Mouse (Mus musculus) urinary bladder, adult 18-20 months (tissue): Measurements from ENCODE around the gene Pim1.
"Not testable (repeated sequence)": the region's sequence is repeated elsewhere in the genome, so short reads cannot be mapped to it uniquely, and the experiment has no call there.

Experiments used
- DNase-seq, 2 experiments: peaks; one replicate each; pipeline ENCODE4 v3.0.0; 2022; ENCODE audit warnings: low spot score in 2 of 2, mixed read lengths in 2 of 2

The Pim1 gene

DNA sequence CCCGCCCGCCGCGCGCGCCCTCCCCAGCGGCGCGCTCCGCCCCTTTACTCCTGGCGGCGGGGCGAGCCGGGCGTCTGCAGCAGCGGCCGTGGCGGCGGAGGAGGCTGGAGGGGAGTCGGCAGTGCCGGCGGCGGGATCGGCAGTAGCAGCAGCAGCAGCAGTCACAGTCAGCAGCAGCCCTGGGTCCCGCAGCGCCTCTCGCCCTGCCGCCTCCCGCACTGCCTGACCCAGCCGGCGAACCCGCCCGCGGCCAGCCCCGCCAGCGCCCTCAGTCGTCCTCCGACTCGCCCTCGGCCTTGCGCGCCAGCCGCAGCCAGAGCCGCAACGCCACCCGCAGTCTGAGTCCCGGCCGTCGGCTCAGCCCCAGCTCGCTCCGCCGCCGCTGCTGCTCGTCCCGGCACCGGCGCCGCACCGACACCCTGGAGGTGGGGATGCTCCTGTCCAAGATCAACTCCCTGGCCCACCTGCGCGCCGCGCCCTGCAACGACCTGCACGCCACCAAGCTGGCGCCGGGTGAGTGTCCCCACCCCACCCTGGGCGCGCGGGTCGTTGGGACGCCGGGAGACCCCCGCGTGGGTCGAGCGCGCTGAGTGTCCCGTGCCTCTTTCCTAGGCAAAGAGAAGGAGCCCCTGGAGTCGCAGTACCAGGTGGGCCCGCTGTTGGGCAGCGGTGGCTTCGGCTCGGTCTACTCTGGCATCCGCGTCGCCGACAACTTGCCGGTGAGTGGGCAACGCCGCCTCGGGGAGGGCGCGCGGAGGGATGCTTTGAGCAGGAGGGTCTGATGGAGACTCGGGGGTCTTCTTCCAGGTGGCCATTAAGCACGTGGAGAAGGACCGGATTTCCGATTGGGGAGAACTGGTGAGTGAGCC is at the start of gene Pim1:
Gene Pim1 (plus strand): TSS at position 41 of the 869 bp plus-strand sequence.
- peak; percentile 54 to 74 for DNase-seq

DNA sequence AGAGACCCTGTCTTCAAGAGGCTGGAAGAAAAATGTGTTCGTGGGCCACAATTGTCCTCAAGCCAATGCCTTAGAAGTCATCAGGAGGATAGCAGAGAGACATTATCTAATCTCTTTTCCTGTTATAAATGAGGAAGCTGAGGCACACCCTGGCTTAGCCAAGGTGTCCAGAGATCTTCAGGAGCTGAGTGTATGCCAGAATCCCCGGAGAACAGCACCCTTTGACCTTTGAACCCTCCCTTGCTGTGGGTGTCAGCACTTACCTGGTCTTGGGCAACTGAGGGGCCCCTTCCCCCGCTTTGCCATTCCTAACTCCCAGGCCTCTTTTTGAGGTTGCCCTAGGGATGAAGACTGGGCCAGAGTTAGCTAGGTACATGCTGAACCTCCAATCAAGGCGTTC is 49.0 kb upstream of the Pim1 start:
- DNase-seq = no peak

DNA sequence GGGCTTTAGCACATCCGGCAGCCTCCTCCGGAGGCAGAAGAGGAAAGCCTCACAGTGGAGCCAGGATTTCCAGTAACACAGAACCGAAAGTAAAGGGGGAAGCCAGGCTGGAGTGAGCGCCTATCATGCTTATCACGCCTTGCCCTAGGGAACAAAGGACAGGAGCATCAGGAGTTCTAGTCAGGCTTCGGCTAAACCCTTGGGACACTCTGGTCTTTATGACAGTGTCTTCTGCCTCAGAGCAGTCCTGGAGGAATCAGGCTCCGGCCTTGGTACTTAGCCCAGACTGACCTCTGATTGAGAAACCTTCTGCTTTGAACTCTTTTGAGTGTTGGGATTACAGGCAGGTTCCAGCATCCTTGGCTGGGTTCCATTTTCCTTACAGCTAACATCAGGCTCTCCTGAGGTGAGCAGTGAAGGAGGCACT is 48.4 kb upstream of the Pim1 start:
- no peak for DNase-seq

DNA sequence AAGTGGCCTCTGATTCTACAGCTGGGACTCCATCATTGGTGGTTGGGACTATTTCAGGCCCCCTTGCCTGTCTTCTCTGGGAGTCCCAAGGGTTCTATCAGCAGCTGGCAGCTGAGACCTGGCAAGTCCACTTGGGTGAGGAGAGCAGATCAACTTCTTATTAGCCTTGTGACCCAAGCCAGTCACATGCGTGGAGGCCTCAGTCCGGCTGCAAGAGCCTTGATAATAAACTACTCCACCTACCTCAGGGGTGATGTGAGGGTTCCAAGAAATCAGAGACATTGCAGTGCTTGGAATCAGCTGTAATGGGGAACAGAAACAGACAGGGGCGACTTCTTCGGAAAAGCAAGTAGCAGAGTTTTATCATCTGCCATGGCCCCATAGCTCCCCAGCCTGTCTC is 46.8 kb upstream of the Pim1 start:
- no peak for DNase-seq

DNA sequence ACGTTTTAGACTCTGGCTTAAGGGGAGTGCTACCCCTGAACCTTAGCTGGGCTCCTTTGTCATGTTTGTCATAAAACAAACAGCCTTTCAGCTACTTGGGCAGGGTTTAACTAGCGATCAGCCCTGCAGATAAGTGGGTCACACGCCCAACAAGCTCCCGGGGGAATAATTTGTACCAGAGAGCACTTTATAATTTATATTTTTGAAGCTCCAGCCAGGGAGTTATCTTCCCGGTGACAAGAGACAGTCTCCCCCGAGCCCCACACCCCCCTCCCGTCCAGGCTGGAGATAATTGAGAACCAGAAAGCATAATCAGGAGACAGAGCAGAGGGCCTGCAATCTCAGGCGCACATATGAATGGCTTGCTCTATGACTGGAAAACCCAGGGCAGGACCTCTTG is 45.5 kb upstream of the Pim1 start:
- DNase-seq = no peak

DNA sequence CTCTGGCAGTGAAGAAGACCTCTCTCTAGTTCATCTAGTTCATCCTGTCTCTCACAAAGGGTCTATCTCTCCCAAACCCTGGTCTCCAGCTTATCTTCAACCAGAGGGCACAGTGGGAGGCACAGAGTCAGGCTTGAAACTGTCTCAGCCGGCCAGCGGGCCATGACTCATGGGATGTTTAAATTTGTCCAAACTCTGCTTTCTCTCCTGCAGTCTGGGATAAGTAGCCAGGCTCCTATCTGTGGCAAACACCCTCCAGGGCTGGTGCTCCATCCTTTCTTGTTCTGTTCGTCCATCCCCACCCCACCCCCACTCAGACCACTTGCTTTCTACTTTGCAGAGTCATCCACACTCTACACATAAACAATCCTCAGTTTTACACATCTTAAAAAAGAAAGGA is 43.2 kb upstream of the Pim1 start:
- no peak for DNase-seq

DNA sequence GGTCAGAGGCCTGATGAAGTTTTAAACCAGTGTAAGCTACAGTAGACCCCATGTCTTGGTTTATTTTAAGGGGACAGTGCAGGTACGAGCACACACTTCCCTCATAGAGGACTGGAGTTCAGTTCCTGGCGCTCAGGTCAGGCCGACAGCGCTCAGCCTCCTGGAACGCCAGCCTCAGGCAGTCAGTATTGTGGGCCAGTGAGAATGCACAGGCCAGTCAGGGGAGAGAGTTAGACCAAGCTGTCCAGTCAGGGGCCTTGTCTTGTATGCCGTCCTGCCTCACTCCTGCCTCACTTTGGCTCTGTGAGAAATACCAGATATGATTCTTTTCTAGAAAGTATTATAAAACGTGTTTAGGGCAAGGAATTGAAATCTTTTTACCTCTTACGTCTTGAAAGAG is 42.5 kb upstream of the Pim1 start:
- DNase-seq = no peak

DNA sequence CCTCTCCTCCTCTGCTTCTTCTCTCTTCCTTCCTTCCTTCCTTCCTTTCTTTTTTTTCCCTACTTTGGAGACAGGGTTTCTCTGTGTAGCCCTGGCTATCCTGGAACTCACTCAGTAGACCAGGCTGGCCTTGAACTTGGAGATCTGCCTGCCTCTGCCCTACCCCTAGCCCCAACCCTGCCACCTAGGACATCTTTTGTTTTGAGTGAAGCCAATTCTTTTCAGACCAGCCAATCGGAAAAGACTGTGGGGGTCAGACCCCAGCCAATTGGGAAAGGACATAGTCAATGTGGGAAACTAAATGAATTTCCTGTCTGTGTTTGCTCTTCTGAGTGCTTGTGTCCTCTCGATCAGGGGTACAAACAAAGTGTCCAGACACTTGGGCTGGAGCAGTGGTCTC is 42.0 kb upstream of the Pim1 start:
- no peak for DNase-seq

DNA sequence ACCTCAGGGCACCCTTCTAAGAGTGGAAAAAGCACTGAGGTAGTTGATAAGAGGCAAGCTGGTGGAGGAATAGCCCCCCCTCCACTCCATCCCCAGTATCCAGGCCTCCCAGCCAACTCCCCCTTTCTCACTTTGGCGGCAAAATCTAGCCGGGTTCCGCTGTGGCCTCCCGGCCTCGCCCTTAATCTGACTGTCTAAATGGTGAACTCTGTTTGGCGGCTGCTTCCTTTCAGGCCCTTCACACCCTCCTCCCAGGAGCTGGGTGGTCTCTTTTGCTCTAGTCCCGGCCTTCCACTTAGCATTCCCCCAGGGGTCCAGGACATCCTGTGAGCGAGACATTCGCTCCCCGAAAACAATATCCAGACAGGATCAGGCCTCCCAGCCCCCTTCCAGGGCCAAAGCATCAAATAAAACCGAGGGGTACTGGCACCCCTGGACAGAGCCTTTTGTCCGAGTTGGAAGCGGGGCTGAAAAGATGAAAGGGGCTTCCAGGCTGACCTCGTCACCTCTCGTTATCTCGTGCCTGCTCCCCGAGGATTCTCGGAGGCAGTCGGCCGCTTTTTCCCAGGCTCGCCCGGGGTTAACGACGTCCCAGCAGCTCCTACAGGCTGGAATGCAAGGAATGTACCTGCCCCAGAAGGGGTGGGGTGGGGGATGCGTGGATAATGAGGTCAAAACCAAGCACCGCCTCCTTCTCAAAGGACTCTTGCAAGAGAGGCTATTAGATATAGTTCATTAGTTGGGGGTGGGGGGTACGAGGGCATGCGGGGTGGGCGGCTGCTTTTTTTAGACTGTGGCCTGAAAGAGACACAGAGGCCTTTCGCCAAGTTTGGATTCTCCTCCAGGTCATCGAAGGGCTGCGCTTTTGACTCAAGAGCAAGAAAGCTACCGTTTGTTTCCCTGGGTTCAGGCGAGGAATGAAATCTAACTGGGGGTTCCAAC is 39.4 kb upstream of the Pim1 start:
- no peak for DNase-seq

DNA sequence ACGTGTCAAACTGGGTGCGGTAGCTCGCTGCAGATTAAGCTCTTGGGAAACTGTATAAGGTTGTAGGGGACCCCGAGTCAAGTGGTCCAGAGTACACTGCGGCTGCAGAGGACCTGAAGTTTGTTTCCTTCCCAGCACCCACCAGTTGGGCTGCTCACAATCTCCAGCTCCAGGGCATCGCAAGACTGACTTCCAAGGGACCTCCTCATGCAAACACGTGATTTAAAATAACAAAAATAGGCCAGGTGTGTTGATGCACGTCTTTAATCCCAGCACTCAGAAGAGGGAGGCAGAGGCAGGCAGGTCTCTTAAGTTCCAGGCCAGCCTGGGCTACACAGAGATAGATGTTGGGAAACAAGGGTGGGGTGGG is 38.7 kb upstream of the Pim1 start:
- DNase-seq = no peak

DNA sequence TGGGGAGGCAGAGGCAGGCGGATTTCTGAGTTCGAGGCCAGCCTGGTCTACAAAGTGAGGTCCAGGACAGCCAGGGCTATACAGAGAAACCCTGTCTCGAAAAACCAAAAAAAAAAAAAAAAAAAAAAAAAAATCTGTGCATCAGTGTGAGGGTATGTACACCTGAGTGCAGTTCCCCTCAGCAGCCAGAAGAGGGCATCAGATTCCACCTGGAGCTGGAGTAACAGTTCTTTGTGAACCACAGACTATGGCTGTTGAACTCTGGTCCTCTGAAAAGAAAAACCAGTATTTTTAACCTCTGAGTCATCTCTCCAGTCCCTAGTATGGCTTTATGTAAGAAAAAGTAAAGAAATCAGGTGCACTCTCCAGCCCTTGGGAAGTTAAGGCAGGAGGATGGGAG is 36.4 kb upstream of the Pim1 start:
- not testable (repeated sequence) for DNase-seq

DNA sequence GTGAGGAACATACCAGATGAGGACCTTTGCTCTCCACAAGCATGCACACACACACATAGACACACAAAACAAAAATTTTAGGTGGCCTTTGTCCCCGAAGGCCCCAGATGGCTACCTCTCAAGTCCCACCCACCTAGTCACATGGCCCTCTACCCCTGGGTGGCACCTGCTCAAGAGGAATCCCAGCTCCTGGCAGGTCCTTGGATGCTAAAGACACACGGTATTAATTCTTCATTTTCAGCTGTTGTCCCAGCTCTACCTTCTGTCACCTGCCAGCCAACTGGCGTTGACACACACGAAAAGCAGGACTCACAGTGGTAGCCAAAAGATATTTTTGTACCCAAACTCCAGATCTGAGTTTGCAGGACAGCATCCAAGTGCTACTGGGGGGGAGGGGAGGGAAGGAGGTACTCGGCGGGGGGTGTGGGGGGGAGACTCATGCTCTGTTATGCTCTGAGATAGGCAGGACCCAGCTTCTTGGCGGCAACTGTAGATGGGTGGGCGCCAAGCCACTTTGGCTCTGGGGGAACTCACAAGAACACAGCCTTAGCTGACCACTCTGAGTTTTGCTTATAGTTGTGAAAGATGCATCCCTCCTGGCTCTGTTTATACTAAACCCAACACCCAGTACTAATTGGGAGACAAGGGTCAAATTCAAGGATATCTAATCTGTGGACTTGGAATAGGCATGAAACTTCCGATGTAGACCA is 35.0 kb upstream of the Pim1 start:
- no peak for DNase-seq

DNA sequence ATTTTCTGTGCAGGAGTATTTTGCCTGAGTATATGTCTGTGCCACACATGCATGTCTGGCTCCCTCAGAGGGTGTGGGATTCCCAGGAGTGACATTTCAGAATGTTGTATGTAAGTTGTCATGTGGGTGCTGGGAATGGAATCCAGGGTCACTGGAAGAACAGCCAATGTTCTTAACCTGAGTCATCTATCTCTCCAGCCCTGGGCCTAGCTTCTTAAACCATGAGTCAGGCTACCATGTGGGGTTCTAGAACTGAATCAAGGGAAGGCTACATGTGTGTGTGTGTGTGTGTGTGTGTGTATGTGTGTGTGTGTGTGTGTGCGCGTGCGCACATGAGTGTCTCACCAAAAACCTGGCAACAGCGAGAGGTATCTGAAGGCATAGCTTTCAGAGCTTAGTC is 34.1 kb upstream of the Pim1 start:
- DNase-seq = no peak

DNA sequence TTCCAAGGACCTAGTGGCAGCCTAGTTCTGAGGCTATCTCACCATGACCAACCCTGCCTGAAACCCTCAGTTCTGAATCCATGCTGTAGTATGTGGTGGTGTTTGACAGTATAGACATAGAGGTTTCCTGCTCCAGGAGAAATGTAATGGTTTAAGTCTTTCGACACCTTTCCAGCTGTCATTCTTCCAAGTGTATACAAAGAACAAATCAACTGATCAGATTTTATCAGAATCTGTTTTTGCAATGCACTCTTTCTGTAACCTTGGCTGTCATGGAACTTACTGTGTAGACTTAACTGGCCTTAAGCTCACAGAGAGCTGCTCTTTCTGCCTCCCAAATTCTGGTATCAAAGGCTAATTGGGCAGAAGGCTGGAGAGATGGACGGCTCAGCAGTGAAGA is 33.6 kb upstream of the Pim1 start:
- no peak for DNase-seq

DNA sequence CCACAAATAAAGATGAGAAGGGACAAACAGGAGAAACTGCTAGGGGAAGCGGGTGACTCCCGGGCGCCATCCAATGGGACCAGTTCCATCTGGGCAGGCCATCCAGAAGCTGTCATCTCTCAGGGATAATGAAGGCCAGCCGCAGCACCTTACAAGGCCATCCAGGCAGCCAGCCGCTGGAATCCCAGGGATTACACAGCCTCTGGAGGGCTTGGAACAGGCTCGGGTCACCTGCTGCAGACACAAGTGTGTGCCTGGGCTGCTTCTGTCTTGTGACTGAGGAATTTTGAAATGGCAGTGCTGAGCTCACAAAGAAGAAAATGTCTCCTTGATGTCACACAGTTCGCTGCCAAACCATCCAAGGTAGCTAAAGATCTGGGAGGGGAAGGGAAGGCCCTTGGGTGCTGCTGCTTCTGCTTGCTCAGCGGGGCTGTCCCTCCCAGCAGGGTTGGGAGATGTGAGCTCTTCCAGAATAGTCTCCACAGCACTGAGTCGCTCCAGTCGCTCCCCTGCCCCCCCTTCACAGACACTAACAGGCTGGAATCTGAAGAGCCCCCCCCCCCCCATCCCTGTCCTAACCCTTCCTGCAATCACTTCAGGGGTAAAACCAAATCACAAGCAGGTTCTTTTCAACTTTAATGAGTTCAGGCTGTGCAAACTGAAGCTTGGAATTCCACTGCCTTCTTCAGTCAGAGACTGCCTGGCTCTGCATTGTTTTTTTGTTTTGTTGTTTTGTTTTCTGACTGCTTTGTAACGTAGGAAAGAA is 32.6 kb upstream of the Pim1 start:
- no peak for DNase-seq

DNA sequence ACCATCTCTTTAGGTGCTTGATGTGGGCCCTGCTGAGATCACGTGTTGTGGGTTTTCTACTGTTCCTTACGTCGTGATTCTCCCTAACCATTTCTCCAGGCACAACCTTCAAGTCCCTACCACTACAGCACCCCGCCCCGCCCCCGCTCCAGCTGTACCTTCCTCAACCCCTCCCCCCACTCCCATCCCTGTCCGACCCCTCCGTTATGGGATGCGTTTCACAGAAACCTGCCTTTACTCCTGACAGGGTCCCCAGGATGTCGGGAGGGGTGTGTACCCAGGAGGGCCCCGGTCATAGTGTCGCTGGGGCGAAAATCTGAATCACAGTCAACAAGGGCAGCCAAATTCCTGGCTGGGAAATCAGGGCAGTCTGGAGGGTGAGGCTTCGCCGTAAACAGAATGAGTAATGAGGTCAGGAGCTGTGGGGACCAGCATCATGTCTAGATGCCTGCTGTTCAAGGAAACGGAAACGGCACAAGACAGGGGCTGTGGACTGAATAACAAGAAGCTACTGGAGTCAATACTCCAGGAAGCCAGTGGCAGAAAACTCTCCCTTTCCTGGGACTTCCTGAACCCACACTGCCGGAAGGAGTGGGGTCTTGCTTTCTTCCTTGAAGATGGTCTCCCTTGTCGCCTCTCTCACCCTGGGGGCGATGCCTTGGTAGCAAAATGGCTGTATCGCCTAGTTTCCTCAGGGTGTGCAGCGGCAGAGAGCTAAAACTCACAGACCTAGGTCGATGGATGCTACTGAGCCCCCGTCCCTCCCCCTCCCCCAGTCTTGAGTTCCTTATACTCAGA is 31.0 kb upstream of the Pim1 start:
- DNase-seq = peak in 1 of 2 experiments; percentile 79

DNA sequence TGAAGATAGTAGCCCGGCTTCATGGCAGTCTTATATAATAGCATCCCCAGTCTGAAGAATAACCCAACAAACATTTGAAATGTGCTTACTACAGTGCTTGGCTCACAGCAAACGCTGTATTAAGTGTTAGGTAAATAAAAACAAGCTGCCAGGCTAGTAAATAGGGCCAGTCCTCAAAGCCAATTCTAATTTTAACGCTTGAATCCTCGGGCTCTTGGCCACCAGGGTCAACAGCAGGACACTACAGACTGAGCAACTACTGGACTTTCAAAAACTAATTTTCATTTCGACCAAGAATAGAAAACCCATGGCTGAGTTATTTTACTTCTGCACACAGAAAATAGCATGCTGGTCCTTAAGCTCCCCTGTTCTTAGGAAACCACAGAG is 30.4 kb upstream of the Pim1 start:
- DNase-seq = no peak

DNA sequence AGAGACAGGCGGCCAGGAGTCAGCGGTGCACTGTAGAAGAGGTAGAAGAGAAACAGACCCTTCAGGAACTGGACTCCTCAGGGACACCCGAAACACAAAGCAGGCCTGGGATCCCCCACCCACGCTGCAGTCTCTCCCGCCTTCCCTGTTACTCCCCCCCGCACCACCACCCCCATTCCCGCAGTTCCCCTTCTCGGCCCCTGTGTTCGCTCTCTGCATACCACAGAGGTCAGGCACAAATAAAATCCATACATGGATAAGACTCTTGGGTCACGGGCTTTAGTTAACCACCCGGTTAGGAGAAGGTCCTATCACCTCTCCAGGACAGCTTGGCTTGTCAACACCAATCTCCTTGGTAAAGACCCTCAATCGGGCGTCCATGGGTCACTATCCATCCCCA is 26.9 kb upstream of the Pim1 start:
- DNase-seq = no peak

DNA sequence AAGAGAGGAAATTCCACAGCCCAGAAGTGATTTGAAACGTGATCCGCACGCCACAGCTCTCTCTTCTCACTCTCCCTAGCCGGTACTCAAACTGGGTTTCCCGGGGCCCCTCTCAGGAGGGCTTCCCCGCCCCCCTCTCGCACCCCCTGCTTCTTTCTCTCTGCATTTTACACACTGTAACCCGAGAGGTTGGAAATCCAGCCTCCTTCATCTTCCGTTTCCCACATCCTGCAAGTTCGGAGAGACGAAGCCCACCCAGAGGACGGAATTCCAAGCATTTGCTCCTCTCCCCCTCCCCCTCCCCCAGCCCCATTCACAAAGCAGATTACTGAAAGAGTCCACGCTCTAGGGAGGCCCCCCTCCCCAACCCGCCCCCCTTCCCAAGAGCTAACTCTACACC is 26.5 kb upstream of the Pim1 start:
- DNase-seq = no peak

DNA sequence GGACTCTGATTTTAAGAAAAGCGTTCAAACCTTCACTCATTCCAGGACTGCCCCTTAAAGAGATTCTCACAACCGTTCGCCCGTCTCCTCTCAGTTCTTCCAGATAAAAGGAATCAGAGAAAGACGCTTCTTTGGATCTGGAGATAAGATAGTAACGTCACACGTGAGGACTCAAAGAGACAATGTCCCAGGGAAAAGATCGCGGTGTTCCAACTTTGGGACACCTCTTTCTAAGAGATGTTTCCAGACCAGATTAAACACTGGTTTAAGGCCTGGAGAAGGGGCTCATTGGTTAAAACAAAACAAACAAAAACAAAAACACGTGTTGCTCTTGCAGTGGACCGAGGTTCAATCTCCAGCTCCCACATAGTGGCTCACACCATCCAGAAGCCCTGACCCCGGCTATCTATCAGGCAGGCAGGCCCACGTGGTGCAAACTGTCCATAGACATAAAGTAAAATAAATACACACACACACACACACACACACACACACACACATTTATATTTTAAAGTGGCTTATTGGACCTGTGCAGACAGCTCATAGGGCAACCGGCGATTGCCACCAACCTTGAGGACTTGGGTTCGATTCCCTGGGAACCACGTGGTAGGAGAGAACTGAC is 25.9 kb upstream of the Pim1 start:
- no peak for DNase-seq
